Mouse (Mus musculus) heart, embryonic 10.5 days (tissue): Measurements from ENCODE around the gene Tbc1d23. TPM values are rescaled to one million over a fixed set of nuclear protein-coding genes. Genes with fewer than 3 reads are reported as not detected.
A peak's percentile ranks its signal among the peaks of the same experiment; 100 is the strongest.
"Not testable (repeated sequence)": the region's sequence is repeated elsewhere in the genome, so short reads cannot be mapped to it uniquely, and the experiment has no call there.

ENCODE experiments used
- DNase-seq: peaks from one replicate; pipeline ENCODE4 v3.0.0-alpha.2; 2017; ENCODE audit warnings: low spot score
- H3K27ac ChIP-seq: fragments of 300-500 bp; sonication (generic); 2 replicates; pipeline ENCODE4 v1.5.1; 2016; ENCODE audit warnings: mild to moderate bottlenecking
- H3K27me3 ChIP-seq: fragments of 300-500 bp; sonication (generic); 2 replicates; pipeline ENCODE4 v1.6.1; 2016; ENCODE audit warnings: mild to moderate bottlenecking; ENCODE audit not compliant: poor library complexity, insufficient read depth, severe bottlenecking
- H3K36me3 ChIP-seq: fragments of 300-500 bp; sonication (generic); 2 replicates; pipeline ENCODE4 v1.6.1; 2016; ENCODE audit warnings: mild to moderate bottlenecking, moderate library complexity
- H3K4me1 ChIP-seq: fragments of 300-500 bp; sonication (generic); 2 replicates; pipeline ENCODE4 v1.6.1; 2016; ENCODE audit warnings: mild to moderate bottlenecking
- H3K4me3 ChIP-seq: fragments of 300-500 bp; sonication (generic); 2 replicates; pipeline ENCODE4 v1.5.1; 2016; ENCODE audit warnings: mild to moderate bottlenecking, moderate library complexity
- H3K9me3 ChIP-seq: fragments of 300-500 bp; sonication (generic); 2 replicates; pipeline ENCODE4 v1.6.1; 2016; ENCODE audit warnings: mild to moderate bottlenecking, moderate library complexity
- WGBS: fragments of 180-500 bp; shearing (Covaris S2); methylation state at CpG from one replicate; pipeline ENCODE4 v1.1.7; 2016; 5-methylcytosine and 5-hydroxymethylcytosine counted together
- polyA plus RNA-seq: library from polyadenylated mRNA; unstranded; fragments of >200 nt; fragmentation: Nextera tagmentation; extraction: Ambion mirVana; gene quantifications from 2 replicates; pipeline ENCODE4 v1.2.1, GENCODE M21; 2016

Gene Tbc1d23
- polyA plus RNA-seq, 1 experiment from 2014 or later = 16.7 TPM

DNA sequence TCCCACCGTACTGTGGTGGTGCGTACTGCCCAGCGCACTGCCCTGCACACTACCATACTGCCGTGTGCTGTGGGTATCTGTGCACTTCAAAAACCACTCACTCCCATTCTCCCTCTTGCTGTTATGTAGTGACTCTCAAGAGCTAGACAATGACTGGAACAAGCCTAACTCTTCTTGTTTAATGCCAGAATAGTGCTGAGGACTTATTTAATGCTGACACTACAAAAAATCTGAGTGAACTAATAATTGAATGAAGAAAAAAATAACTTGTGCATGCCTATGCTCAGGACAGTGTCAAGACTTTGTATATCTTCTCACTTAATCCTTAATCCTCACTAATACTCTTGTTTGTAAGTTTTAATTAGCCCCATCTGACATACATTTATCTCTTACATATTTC is 16.2 kb upstream of the Tbc1d23 start:
- no peak for DNase-seq
- 89% methylated on average over 4 of the region's 4 CpGs for WGBS
- H3K9me3 ChIP-seq = no peaks in the 10 kb centered on the region

DNA sequence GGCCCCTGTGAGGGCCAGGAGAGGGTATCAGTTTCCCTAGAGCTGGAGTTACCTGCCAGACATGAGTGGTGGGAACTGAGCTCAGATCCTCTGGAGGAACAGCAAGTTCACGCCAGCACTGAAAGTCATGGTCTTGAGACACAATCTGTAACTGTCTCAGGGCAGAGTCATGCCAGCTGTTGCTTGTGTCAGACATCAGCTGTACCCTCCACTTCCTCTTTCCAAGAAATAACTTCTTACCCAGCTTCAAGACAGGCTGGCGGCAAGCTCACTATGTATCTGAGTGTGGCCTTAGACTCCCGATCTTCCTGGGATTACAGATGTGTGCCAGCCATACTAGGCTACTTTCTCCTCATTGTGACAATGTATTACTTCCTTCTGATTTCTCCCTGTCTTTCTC is 15.3 kb upstream of the Tbc1d23 start:
- Histone ChIP-seq H3K27ac (no peak overlapping the region), H3K27me3 (no peaks in the 10 kb centered on the region), H3K4me3 (no peak overlapping the region), H3K9me3 (no peaks in the 10 kb centered on the region), H3K36me3 (no peaks in the 10 kb centered on the region), H3K4me1 (no peaks in the 10 kb centered on the region)
- DNase-seq = no peak
- WGBS = 76% methylated on average over 3 of the region's 3 CpGs

More for the DNA sequence above, 16.2 kb upstream of the Tbc1d23 start:
- Histone ChIP-seq H3K36me3 (no peaks in the 10 kb centered on the region), H3K4me1 (peaks cover 9% of the 10 kb centered on the region; the same call in 1 of the 2 replicates), H3K4me3 (no peak overlapping the region), H3K27ac (no peak overlapping the region), H3K27me3 (no peaks in the 10 kb centered on the region)

GRCm38 (mm10) chr16:57243858-57244248 is 12.5 kb upstream of the Tbc1d23 start:
- WGBS = 6% methylated on average over 6 of the region's 6 CpGs
- Histone ChIP-seq H3K9me3 (no peaks in the 10 kb centered on the region), H3K4me3 (no peak overlapping the region), H3K36me3 (no peaks in the 10 kb centered on the region), H3K27ac (no peak overlapping the region), H3K4me1 (no peaks in the 10 kb centered on the region), H3K27me3 (no peaks in the 10 kb centered on the region)
- DNase-seq = peak; percentile 80

DNA sequence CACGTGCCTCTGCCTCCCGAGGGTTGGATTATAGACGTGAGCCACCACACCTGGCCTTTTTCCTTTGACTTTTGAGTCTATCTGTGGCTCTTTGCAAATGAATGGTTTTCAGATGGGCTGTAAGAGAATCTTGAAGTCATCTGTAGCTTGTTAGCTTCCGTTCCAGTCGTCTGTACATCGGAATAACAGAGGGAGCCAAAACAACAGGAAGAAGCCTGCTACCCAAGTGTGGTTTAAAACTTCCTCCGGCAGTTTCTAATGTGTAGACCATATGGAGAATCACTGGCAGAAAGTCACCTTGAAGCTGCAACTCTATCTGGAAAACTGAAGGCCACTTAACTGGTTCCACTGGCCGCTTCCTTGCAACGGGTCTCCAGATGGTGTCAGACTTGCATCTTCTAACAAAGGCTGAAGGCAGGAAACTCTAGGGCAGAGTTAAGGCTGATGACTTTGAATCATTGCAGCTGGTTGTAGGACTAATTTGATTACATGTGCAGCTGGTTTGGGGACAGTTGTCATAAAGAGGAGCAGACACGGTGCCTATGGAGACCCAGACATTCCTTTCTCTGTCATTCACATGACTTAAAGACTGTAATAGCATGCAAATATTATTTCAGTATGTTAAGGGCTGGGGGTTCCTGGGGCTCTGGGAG is 12.0 kb upstream of the Tbc1d23 start:
- no peak for DNase-seq
- 55% methylated on average over 10 of the region's 10 CpGs for WGBS
- no peaks in the 10 kb centered on the region for H3K4me1 ChIP-seq
- H3K27me3 ChIP-seq = no peaks in the 10 kb centered on the region
- no peak overlapping the region for H3K27ac ChIP-seq
- H3K9me3 ChIP-seq = no peaks in the 10 kb centered on the region
- no peaks in the 10 kb centered on the region for H3K36me3 ChIP-seq
- no peak overlapping the region for H3K4me3 ChIP-seq

GRCm38 (mm10) chr16:57242857-57243204 is 11.5 kb upstream of the Tbc1d23 start:
- 84% methylated on average over 5 of the region's 5 CpGs for WGBS
- Histone ChIP-seq H3K4me1 (no peaks in the 10 kb centered on the region), H3K9me3 (no peaks in the 10 kb centered on the region), H3K27me3 (no peaks in the 10 kb centered on the region), H3K4me3 (no peak overlapping the region), H3K36me3 (no peaks in the 10 kb centered on the region), H3K27ac (no peak overlapping the region)
- DNase-seq = no peak

DNA sequence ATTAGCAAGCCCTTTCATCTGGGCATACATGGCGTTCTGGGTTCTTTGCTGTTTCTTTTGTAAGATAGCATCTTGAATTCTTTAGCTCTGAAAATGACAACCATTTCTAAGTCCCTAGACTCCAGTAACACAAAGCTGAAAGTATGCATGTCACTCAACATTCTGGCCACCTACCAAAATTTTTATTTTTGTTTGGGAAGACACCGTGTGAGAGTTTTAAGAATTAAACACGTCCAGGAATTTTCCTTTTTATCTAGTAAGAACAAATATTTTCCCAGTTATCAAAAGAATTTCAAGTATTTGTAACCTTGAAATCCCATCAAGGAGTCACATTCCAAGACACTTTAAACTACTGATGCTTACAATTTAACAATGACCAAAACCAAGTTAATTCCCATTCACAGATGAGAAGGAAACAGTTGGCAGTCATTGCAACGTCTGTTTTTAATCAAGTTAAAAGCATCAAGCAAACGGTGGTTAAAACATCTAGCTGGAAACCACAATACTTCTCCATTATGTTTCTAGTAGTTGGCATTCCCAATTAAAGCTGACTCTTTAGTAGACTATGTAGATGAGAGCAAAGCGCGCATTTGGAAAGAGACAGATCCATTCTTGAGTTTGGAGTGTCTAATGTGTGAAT is 4.7 kb upstream of the Tbc1d23 start:
- no peaks in the 10 kb centered on the region for H3K27me3 ChIP-seq
- WGBS = 53% methylated on average over 7 of the region's 7 CpGs
- H3K4me3 ChIP-seq = no peak overlapping the region
- no peak for DNase-seq
- no peaks in the 10 kb centered on the region for H3K9me3 ChIP-seq
- no peak overlapping the region for H3K27ac ChIP-seq
- H3K36me3 ChIP-seq = no peaks in the 10 kb centered on the region
- H3K4me1 ChIP-seq = no peaks in the 10 kb centered on the region

- DNase-seq, H3K27me3 ChIP-seq, H3K9me3 ChIP-seq, H3K36me3 ChIP-seq, H3K27ac ChIP-seq, H3K4me1 ChIP-seq: not testable (repeated sequence)
- H3K4me3 ChIP-seq = peak overlapping the region; percentile 94
- WGBS = 71% methylated on average over 5 of the region's 5 CpGs
These were observed 620 bp upstream of the Tbc1d23 start for GRCm38 (mm10) chr16:57231937-57232310.

DNA sequence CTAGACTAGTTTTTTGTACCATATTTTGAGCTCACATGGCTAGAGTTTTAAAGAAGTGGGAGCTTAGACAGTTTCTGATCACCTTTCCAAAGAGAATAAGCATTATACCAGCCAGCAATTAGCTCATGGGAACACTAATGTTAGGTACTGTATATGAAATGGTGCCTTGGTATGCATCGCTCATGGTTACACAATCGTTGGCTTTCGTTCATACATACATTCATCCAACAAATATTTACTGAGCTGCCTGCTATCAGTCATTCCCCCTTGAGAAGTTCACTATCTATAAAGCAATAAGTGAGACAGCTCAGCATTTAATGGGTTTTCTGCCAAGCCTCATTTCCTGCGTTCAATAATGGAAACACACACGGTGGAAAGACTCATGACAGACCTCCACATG is 4.9 kb downstream of the Tbc1d23 start:
- Histone ChIP-seq H3K27ac (no peak overlapping the region), H3K4me1 (peaks cover 5% of the 10 kb centered on the region), H3K36me3 (no peaks in the 10 kb centered on the region), H3K9me3 (no peaks in the 10 kb centered on the region), H3K27me3 (no peaks in the 10 kb centered on the region), H3K4me3 (no peak overlapping the region)
- 88% methylated on average over 5 of the region's 5 CpGs for WGBS
- no peak for DNase-seq

DNA sequence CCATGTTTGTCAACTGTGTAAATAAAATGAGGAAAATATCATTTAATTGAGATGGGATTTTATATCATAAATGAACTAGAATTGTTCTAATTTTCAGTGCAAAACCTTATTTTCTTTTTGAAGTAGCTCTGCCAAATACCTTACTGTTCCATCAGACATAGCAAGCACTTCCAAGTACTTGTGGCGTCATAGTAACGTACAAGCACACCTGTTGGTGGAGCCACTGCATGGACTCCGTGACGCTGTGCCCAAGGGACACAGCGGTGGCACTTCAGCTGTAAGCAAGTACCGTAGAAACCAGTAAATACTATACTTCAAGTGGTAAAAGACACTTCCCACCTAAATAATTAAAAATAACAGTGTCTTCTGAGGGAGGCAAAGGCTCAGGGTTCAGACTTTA is 10.9 kb downstream of the Tbc1d23 start:
- no peak overlapping the region for H3K4me3 ChIP-seq
- no peak overlapping the region for H3K27ac ChIP-seq
- H3K27me3 ChIP-seq = no peaks in the 10 kb centered on the region
- H3K36me3 ChIP-seq = peaks cover 8% of the 10 kb centered on the region
- H3K4me1 ChIP-seq = no peaks in the 10 kb centered on the region
- DNase-seq = no peak
- H3K9me3 ChIP-seq = no peaks in the 10 kb centered on the region
- WGBS = 94% methylated on average over 6 of the region's 6 CpGs

GRCm38 (mm10) chr16:57215957-57216356 is 15.3 kb downstream of the Tbc1d23 start:
- Histone ChIP-seq H3K27ac (no peak overlapping the region), H3K4me1 (no peaks in the 10 kb centered on the region), H3K4me3 (no peak overlapping the region), H3K36me3 (peaks cover 28% of the 10 kb centered on the region), H3K9me3 (no peaks in the 10 kb centered on the region), H3K27me3 (no peaks in the 10 kb centered on the region)
- DNase-seq = no peak

- Histone ChIP-seq H3K4me1 (0 out of 2 replicates have a peak, but pooled peaks cover 5% of the 10 kb centered on the region), H3K4me3 (no peak overlapping the region), H3K27ac (no peak overlapping the region), H3K36me3 (peaks cover 36% of the 10 kb centered on the region), H3K9me3 (no peaks in the 10 kb centered on the region), H3K27me3 (no peaks in the 10 kb centered on the region)
- WGBS = 95% methylated on average over 2 of the region's 2 CpGs
- DNase-seq = no peak
These were observed 20.3 kb downstream of the Tbc1d23 start for GRCm38 (mm10) chr16:57211037-57211436.

- Histone ChIP-seq H3K27ac (no peak overlapping the region), H3K36me3 (peaks cover 34% of the 10 kb centered on the region), H3K27me3 (no peaks in the 10 kb centered on the region), H3K4me1 (0 out of 2 replicates have a peak, but pooled peaks cover 5% of the 10 kb centered on the region), H3K9me3 (no peaks in the 10 kb centered on the region), H3K4me3 (no peak overlapping the region)
- WGBS = 68% methylated on average over 2 of the region's 2 CpGs
- DNase-seq = no peak
These were observed 23.0 kb downstream of the Tbc1d23 start for GRCm38 (mm10) chr16:57208342-57208741.

DNA sequence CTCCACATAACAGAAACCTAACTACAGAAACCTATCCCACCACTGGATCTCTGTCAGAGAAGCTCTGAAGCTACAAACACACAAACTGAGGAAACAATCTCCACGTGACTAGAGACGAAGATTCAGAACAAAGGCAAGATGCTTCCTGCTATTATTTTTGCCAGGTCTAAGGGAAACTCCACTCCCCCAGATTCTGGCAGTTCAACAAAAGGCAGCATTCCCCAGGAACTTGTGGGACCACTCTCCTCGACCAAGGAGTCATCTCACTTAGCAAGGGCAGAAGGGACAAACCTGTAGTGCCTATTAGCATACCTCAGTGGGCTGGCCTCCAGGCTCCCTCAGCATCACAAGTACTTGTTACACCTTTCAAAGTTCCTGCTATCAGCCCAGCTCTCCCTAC is 34.0 kb downstream of the Tbc1d23 start:
- WGBS = 62% methylated on average over 3 of the region's 3 CpGs
- no peak for DNase-seq
- H3K4me1 ChIP-seq = no peaks in the 10 kb centered on the region
- no peak overlapping the region for H3K4me3 ChIP-seq
- H3K27me3 ChIP-seq = no peaks in the 10 kb centered on the region
- no peak overlapping the region for H3K27ac ChIP-seq
- H3K9me3 ChIP-seq = no peaks in the 10 kb centered on the region
- peaks cover 28% of the 10 kb centered on the region for H3K36me3 ChIP-seq

DNA sequence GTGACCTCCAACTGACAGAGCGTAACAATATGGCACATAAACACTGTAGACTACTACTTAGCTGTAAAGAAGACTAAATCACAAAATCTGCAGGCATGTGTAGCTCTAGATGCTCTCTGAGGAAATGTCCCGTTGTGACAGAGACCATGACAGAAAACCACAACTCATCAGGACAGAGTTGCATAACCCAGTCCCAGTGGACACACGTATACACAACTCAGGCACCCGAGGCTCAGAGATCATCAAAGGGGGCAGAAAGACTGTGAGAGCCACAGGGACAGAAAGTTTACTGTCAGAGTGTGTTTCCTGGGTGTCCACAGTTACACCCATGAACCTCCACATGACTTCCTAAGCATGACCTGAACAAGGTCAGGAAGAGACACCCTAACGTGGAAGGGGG is 34.7 kb downstream of the Tbc1d23 start:
- WGBS = 87% methylated on average over 5 of the region's 5 CpGs
- peaks cover 35% of the 10 kb centered on the region for H3K36me3 ChIP-seq

More for the DNA sequence above, 34.7 kb downstream of the Tbc1d23 start:
- no peaks in the 10 kb centered on the region for H3K4me1 ChIP-seq
- no peak overlapping the region for H3K4me3 ChIP-seq
- H3K27me3 ChIP-seq = no peaks in the 10 kb centered on the region
- no peak overlapping the region for H3K27ac ChIP-seq
- no peaks in the 10 kb centered on the region for H3K9me3 ChIP-seq
- no peak for DNase-seq
